Mouse (Mus musculus): Measurements from ENCODE around the gene Abcg2. TPM values are rescaled to one million over a fixed set of nuclear protein-coding genes. Genes with fewer than 3 reads are reported as not detected.

The Abcg2 gene
- polyA plus RNA-seq, 1 experiment: 62.7 TPM

- TF ChIP-seq CTCF (IDR thresholded peaks at IDR 0.05; ENCODE audit: low read depth, low read length): no peak
- TF ChIP-seq EP300 (IDR thresholded peaks at IDR 0.05; ENCODE audit: insufficient read depth, low read depth, low read length): no peak
- no peak for TF ChIP-seq POLR2A (IDR thresholded peaks at IDR 0.05; ENCODE audit: insufficient read depth, low read length)
- H3K9ac ChIP-seq (ENCODE audit: low read depth, poor library complexity, severe bottlenecking): no peak overlapping the region
- no peaks in the 10 kb centered on the region for H3K36me3 ChIP-seq (ENCODE audit: control insufficient read depth, insufficient read depth, low read length, poor library complexity, severe bottlenecking)
- no peaks in the 10 kb centered on the region for H3K9me3 ChIP-seq (replicated peaks; ENCODE audit: control insufficient read depth, insufficient read depth, low read length, poor library complexity, severe bottlenecking)
- no peaks in the 10 kb centered on the region for H3K4me1 ChIP-seq (ENCODE audit: control insufficient read depth, insufficient read depth, low read length)
- no peaks in the 10 kb centered on the region for H3K27me3 ChIP-seq (ENCODE audit: control insufficient read depth, insufficient read depth, low read length, poor library complexity, severe bottlenecking)
- H3K27ac ChIP-seq (ENCODE audit: insufficient read depth, low read length): no peak overlapping the region
- H3K4me3 ChIP-seq (ENCODE audit: low read depth, low read length): no peak overlapping the region
These were observed 60.3 kb downstream of the Abcg2 start for GRCm38 (mm10) chr6:58644586-58644985.

GRCm38 (mm10) chr6:58648100-58648749 lies 63.9 kb downstream of the Abcg2 start:
- Histone ChIP-seq H3K9ac (ENCODE audit: low read depth, poor library complexity, severe bottlenecking) (no peak overlapping the region), H3K4me1 (ENCODE audit: control insufficient read depth, insufficient read depth, low read length) (no peaks in the 10 kb centered on the region)
- TF ChIP-seq CTCF (IDR thresholded peaks at IDR 0.05; ENCODE audit: low read depth, low read length) (no peak), EP300 (IDR thresholded peaks at IDR 0.05; ENCODE audit: insufficient read depth, low read depth, low read length) (no peak), POLR2A (IDR thresholded peaks at IDR 0.05; ENCODE audit: insufficient read depth, low read length) (no peak)

GRCm38 (mm10) chr6:58650136-58650535 lies 65.8 kb downstream of the Abcg2 start:
- no peak for TF ChIP-seq EP300 (IDR thresholded peaks at IDR 0.05; ENCODE audit: insufficient read depth, low read depth, low read length)
- no peak for TF ChIP-seq POLR2A (IDR thresholded peaks at IDR 0.05; ENCODE audit: insufficient read depth, low read length)
- no peak for TF ChIP-seq CTCF (IDR thresholded peaks at IDR 0.05; ENCODE audit: low read depth, low read length)
- Histone ChIP-seq H3K4me3 (ENCODE audit: low read depth, low read length) (no peak overlapping the region), H3K27me3 (ENCODE audit: control insufficient read depth, insufficient read depth, low read length, poor library complexity, severe bottlenecking) (no peaks in the 10 kb centered on the region), H3K4me1 (ENCODE audit: control insufficient read depth, insufficient read depth, low read length) (no peaks in the 10 kb centered on the region), H3K9ac (ENCODE audit: low read depth, poor library complexity, severe bottlenecking) (no peak overlapping the region), H3K9me3 (replicated peaks; ENCODE audit: control insufficient read depth, insufficient read depth, low read length, poor library complexity, severe bottlenecking) (no peaks in the 10 kb centered on the region), H3K27ac (ENCODE audit: insufficient read depth, low read length) (no peak overlapping the region), H3K36me3 (ENCODE audit: control insufficient read depth, insufficient read depth, low read length, poor library complexity, severe bottlenecking) (no peaks in the 10 kb centered on the region)

More at GRCm38 (mm10) chr6:58648100-58648749, 63.9 kb downstream of the Abcg2 start:
- Histone ChIP-seq H3K9me3 (replicated peaks; ENCODE audit: control insufficient read depth, insufficient read depth, low read length, poor library complexity, severe bottlenecking) (no peaks in the 10 kb centered on the region), H3K27me3 (ENCODE audit: control insufficient read depth, insufficient read depth, low read length, poor library complexity, severe bottlenecking) (no peaks in the 10 kb centered on the region), H3K27ac (ENCODE audit: insufficient read depth, low read length) (no peak overlapping the region), H3K36me3 (ENCODE audit: control insufficient read depth, insufficient read depth, low read length, poor library complexity, severe bottlenecking) (no peaks in the 10 kb centered on the region), H3K4me3 (ENCODE audit: low read depth, low read length) (no peak overlapping the region)

GRCm38 (mm10) chr6:58651038-58651437 lies 66.7 kb downstream of the Abcg2 start:
- no peak for TF ChIP-seq CTCF (IDR thresholded peaks at IDR 0.05; ENCODE audit: low read depth, low read length)
- TF ChIP-seq EP300 (IDR thresholded peaks at IDR 0.05; ENCODE audit: insufficient read depth, low read depth, low read length): no peak
- TF ChIP-seq POLR2A (IDR thresholded peaks at IDR 0.05; ENCODE audit: insufficient read depth, low read length): no peak
- Histone ChIP-seq H3K27me3 (ENCODE audit: control insufficient read depth, insufficient read depth, low read length, poor library complexity, severe bottlenecking) (no peaks in the 10 kb centered on the region), H3K9ac (ENCODE audit: low read depth, poor library complexity, severe bottlenecking) (no peak overlapping the region), H3K9me3 (replicated peaks; ENCODE audit: control insufficient read depth, insufficient read depth, low read length, poor library complexity, severe bottlenecking) (no peaks in the 10 kb centered on the region), H3K4me3 (ENCODE audit: low read depth, low read length) (no peak overlapping the region), H3K4me1 (ENCODE audit: control insufficient read depth, insufficient read depth, low read length) (no peaks in the 10 kb centered on the region), H3K36me3 (ENCODE audit: control insufficient read depth, insufficient read depth, low read length, poor library complexity, severe bottlenecking) (no peaks in the 10 kb centered on the region), H3K27ac (ENCODE audit: insufficient read depth, low read length) (no peak overlapping the region)

GRCm38 (mm10) chr6:58660951-58661575 lies 76.7 kb downstream of the Abcg2 start:
- no peaks in the 10 kb centered on the region for H3K36me3 ChIP-seq (ENCODE audit: control insufficient read depth, insufficient read depth, low read length, poor library complexity, severe bottlenecking)
- H3K27me3 ChIP-seq (ENCODE audit: control insufficient read depth, insufficient read depth, low read length, poor library complexity, severe bottlenecking): no peaks in the 10 kb centered on the region
- no peak overlapping the region for H3K4me3 ChIP-seq (ENCODE audit: low read depth, low read length)
- TF ChIP-seq CTCF (IDR thresholded peaks at IDR 0.05; ENCODE audit: low read depth, low read length) (no peak), EP300 (IDR thresholded peaks at IDR 0.05; ENCODE audit: insufficient read depth, low read depth, low read length) (no peak), POLR2A (IDR thresholded peaks at IDR 0.05; ENCODE audit: insufficient read depth, low read length) (no peak)
- no peak overlapping the region for H3K27ac ChIP-seq (ENCODE audit: insufficient read depth, low read length)
- H3K9ac ChIP-seq (ENCODE audit: low read depth, poor library complexity, severe bottlenecking): no peak overlapping the region
- H3K4me1 ChIP-seq (ENCODE audit: control insufficient read depth, insufficient read depth, low read length): no peaks in the 10 kb centered on the region
- no peaks in the 10 kb centered on the region for H3K9me3 ChIP-seq (replicated peaks; ENCODE audit: control insufficient read depth, insufficient read depth, low read length, poor library complexity, severe bottlenecking)

- H3K4me3 ChIP-seq (ENCODE audit: low read depth, low read length): no peak overlapping the region
- no peaks in the 10 kb centered on the region for H3K9me3 ChIP-seq (replicated peaks; ENCODE audit: control insufficient read depth, insufficient read depth, low read length, poor library complexity, severe bottlenecking)
- no peak overlapping the region for H3K9ac ChIP-seq (ENCODE audit: low read depth, poor library complexity, severe bottlenecking)
- no peaks in the 10 kb centered on the region; the same call in 1 of the 2 replicates for H3K36me3 ChIP-seq (ENCODE audit: control insufficient read depth, insufficient read depth, low read length, poor library complexity, severe bottlenecking)
- no peaks in the 10 kb centered on the region for H3K4me1 ChIP-seq (ENCODE audit: control insufficient read depth, insufficient read depth, low read length)
- no peak overlapping the region for H3K27ac ChIP-seq (ENCODE audit: insufficient read depth, low read length)
- TF ChIP-seq POLR2A (IDR thresholded peaks at IDR 0.05; ENCODE audit: insufficient read depth, low read length) (no peak), EP300 (IDR thresholded peaks at IDR 0.05; ENCODE audit: insufficient read depth, low read depth, low read length) (no peak), CTCF (IDR thresholded peaks at IDR 0.05; ENCODE audit: low read depth, low read length) (no peak)
- no peaks in the 10 kb centered on the region for H3K27me3 ChIP-seq (ENCODE audit: control insufficient read depth, insufficient read depth, low read length, poor library complexity, severe bottlenecking)
These were observed 93.5 kb downstream of the Abcg2 start for GRCm38 (mm10) chr6:58677802-58678201.
